Mouse (Mus musculus) embryonic facial prominence, embryonic 13.5 days (tissue): Measurements from ENCODE around the gene Ly6g5b. TPM values are rescaled to one million over a fixed set of nuclear protein-coding genes. Genes with fewer than 3 reads are reported as not detected.

Source experiments
- ATAC-seq: fragments of 200-750 bp; cut with Nextera tagmentation; 2 replicates; pipeline ENCODE4 v1.8.0; 2017; ENCODE audit warnings: low read depth; ENCODE audit not compliant: insufficient number of reproducible peaks, insufficient read depth, low FRiP score, low TSS enrichment
- H3K27ac ChIP-seq: fragments of 300-500 bp; sonication (generic); 2 replicates; pipeline ENCODE4 v1.5.1; 2015; ENCODE audit warnings: moderate library complexity, mild to moderate bottlenecking, inconsistent platforms
- H3K27me3 ChIP-seq: fragments of 300-500 bp; sonication (generic); 2 replicates; pipeline ENCODE4 v1.6.1; 2015; ENCODE audit warnings: mild to moderate bottlenecking, inconsistent platforms
- H3K36me3 ChIP-seq: fragments of 300-500 bp; sonication (generic); 2 replicates; pipeline ENCODE4 v1.6.1; 2015; ENCODE audit warnings: mild to moderate bottlenecking, inconsistent platforms
- H3K4me1 ChIP-seq: fragments of 300-500 bp; sonication (generic); 2 replicates; pipeline ENCODE4 v1.6.1; 2015; ENCODE audit warnings: inconsistent platforms
- H3K4me2 ChIP-seq: fragments of 300-500 bp; sonication (generic); 2 replicates; pipeline ENCODE4 v1.6.1; 2015; ENCODE audit warnings: moderate library complexity, mild to moderate bottlenecking, inconsistent platforms
- H3K4me3 ChIP-seq: fragments of 300-500 bp; sonication (generic); 2 replicates; pipeline ENCODE4 v1.5.1; 2015; ENCODE audit warnings: mild to moderate bottlenecking, inconsistent platforms
- H3K9ac ChIP-seq: fragments of 300-500 bp; sonication (generic); 2 replicates; pipeline ENCODE4 v1.6.1; 2015; ENCODE audit warnings: mild to moderate bottlenecking, inconsistent platforms
- H3K9me3 ChIP-seq: fragments of 300-500 bp; sonication (generic); 2 replicates; pipeline ENCODE4 v1.6.1; 2016; ENCODE audit warnings: inconsistent platforms
- WGBS: fragments of 180-500 bp; shearing (Covaris S2); methylation state at CpG from one replicate; pipeline ENCODE4 v1.1.7; 2015; ENCODE audit warnings: mixed read lengths; 5-methylcytosine and 5-hydroxymethylcytosine counted together
- polyA plus RNA-seq: library from polyadenylated mRNA; unstranded; fragments of >200 nt; fragmentation: Nextera tagmentation; extraction: Ambion mirVana; gene quantifications from 2 replicates; pipeline ENCODE4 v1.2.1, GENCODE M21; 2015

Ly6g5b gene
- polyA plus RNA-seq, 1 experiment from 2014 or later, result 1.1 TPM

DNA sequence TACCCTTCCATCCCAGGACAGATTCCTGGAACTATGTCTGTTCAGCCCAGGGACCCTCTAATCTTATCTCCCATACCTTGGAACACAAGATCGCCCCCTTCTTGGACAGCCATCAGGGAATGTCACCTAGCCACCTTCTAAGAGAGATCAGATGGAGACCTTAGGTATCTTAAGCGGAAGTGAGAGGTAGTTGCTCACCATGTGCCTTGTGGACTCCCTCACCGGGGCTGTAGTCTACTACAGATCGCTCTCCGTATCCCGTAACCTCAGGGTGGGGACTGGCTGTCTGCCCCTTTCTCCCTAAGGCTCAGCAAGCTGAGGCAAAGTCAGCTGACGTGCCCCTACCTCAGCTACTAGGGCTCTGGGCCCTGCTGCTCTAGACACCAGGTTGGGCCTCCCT lies 11.1 kb downstream of the Ly6g5b start:
- H3K9me3 ChIP-seq, result no peaks in the 10 kb centered on the region
- ATAC-seq, result no peak
- peaks cover 8% of the 10 kb centered on the region; the same call in 1 of the 2 replicates for H3K4me1 ChIP-seq
- H3K27ac ChIP-seq, result no peak overlapping the region
- 0 out of 2 replicates have a peak overlapping the region, but pooled peaks have one; percentile 46 for H3K9ac ChIP-seq
- no peak overlapping the region for H3K4me3 ChIP-seq
- peaks cover 51% of the 10 kb centered on the region for H3K36me3 ChIP-seq
- no peaks in the 10 kb centered on the region for H3K27me3 ChIP-seq
- no peak overlapping the region for H3K4me2 ChIP-seq
- WGBS, result 87% methylated on average over 7 of the region's 7 CpGs

DNA sequence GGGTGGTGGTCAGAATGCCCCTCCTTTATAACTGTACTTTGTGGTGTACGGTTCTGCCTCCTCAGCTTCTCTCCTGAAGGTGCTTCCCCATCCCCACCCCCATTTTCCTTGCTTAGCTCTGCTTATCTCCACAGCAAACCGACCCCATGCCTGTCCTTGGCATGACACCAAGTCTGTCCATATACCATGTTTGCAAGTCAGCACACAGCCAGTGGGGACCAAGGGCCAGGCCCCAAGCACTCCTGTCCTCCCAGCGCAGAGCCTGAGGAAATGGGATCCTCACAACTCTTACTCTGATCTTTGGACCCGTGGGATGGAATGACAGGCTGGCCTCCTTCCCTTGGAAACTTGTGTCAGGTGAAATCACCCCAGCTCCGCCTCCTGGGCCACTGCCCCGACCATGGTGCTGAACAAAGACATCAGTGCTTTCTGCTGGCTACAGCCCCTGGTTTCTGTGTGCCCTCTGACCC lies 12.0 kb downstream of the Ly6g5b start:
- no peaks in the 10 kb centered on the region for H3K27me3 ChIP-seq
- peaks cover 59% of the 10 kb centered on the region for H3K36me3 ChIP-seq
- no peak overlapping the region for H3K9ac ChIP-seq
- H3K4me1 ChIP-seq, result peaks cover 8% of the 10 kb centered on the region; the same call in 1 of the 2 replicates
- H3K27ac ChIP-seq, result no peak overlapping the region
- no peaks in the 10 kb centered on the region for H3K9me3 ChIP-seq
- 71% methylated on average over 6 of the region's 6 CpGs for WGBS
- no peak for ATAC-seq
- H3K4me2 ChIP-seq, result no peak overlapping the region
- H3K4me3 ChIP-seq, result no peak overlapping the region

DNA sequence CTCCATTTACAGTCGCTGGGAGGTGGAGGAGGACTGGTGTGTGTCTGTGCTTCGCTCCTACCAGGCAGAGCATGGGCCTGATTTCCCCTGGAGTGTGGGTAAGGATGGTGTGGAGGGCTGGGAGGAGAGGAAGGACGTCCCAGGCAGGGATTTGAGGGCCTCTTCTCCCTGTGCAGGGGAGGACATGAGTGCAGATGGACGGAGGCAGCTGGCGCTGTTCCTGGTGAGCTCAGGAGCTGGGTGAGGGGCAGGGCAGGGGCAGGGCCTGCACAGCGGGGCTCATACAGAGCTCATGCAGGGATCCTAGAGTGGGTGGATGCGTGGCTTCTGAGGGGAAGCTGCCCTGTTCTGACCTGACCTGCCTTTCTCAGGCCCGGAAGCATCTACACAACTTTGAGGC lies 12.9 kb downstream of the Ly6g5b start:
- Histone ChIP-seq H3K4me2 (no peak overlapping the region), H3K27ac (no peak overlapping the region), H3K9ac (peak overlapping the region; percentile 32; the same call in 1 of the 2 replicates), H3K27me3 (no peaks in the 10 kb centered on the region), H3K4me3 (no peak overlapping the region), H3K4me1 (peaks cover 8% of the 10 kb centered on the region; the same call in 1 of the 2 replicates), H3K9me3 (no peaks in the 10 kb centered on the region), H3K36me3 (peaks cover 69% of the 10 kb centered on the region)
- no peak for ATAC-seq
- 73% methylated on average over 7 of the region's 8 CpGs for WGBS

DNA sequence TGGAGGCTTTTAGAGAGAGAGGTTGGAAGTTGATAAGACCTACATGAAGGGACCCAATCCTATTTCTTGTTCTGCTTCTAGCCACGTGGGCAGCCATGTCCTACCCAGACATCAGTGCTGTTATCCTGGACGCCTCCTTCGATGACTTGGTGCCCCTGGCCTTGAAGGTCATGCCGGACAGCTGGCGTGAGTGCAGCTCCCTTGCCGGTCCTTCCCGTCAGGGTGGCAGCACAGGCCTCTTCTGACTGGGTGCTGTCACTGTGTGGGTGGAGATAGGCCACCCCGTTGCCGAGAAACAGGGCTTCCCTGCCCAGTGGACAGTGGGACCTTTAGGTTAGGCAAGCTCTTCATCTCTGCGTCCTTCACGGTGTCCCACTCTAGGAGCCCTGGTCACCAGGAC lies 14.1 kb downstream of the Ly6g5b start:
- Histone ChIP-seq H3K27me3 (no peaks in the 10 kb centered on the region), H3K4me3 (no peak overlapping the region), H3K27ac (no peak overlapping the region), H3K4me1 (peaks cover 6% of the 10 kb centered on the region; the same call in 1 of the 2 replicates), H3K36me3 (peaks cover 80% of the 10 kb centered on the region), H3K4me2 (no peak overlapping the region), H3K9ac (no peak overlapping the region), H3K9me3 (no peaks in the 10 kb centered on the region)
- no peak for ATAC-seq
- WGBS, result 90% methylated on average over 11 of the region's 11 CpGs

DNA sequence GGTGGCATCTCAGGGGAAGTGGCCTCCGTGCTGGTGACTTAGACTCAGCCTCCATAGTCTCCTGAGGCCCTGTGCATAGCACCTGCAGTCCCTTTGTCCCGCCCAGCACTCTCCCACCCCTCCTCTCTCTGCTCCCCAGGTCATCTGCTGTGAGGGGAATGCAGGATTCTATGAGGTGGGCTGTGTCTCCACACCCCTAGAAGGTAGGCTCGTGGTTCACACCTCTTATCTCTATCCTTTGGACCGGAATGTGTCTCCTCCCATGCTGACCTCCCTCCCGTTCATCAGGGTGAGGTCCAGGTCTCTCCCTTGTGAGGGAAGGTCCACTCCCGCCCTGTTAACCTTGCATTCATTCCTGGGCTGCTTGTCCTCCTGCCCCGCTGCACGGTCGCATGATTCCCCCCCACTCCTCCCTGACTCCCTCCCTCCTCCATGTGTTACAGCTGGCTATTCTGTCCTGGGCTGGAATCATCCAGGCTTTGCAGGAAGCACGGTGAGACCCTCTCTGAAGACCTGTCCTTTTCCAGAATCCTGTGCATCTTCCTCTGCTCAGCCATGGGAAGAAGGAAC lies 14.9 kb downstream of the Ly6g5b start:
- H3K36me3 ChIP-seq, result peaks cover 89% of the 10 kb centered on the region
- ATAC-seq, result no peak

DNA sequence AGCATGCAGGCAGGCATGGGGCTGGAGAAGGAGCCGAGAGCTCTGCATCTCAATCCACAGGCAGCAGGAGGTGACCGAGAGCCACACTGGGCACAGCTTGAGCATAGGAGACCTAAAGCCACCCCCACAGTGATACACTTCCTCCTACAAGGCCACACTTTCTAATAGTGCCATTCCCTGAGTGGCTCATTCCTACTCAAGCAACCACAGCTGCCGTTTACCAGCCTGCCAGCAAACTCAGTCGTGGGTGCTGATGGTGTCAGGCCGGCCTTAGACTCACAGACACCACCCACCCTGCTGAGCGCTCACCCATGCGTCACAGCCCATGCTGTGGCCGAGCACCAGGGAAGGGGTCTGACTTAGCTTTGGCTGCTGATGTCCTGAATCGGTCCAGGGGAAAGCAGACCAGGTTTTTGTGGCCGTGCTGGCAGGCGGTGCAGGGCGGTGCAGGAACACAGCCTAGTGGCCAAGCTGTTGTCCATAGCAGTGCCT lies 18.0 kb downstream of the Ly6g5b start:
- no peak overlapping the region for H3K4me3 ChIP-seq
- no peak for ATAC-seq
- H3K9me3 ChIP-seq, result no peaks in the 10 kb centered on the region
- WGBS, result 82% methylated on average over 12 of the region's 12 CpGs
- no peak overlapping the region for H3K4me2 ChIP-seq
- H3K36me3 ChIP-seq, result peaks cover 99% of the 10 kb centered on the region
- H3K27me3 ChIP-seq, result no peaks in the 10 kb centered on the region
- no peaks in the 10 kb centered on the region for H3K4me1 ChIP-seq
- H3K9ac ChIP-seq, result peak overlapping the region; percentile 44; the same call in 1 of the 2 replicates
- no peak overlapping the region for H3K27ac ChIP-seq

More for the DNA sequence above, 14.9 kb downstream of the Ly6g5b start:
- Histone ChIP-seq H3K9ac (no peak overlapping the region), H3K4me2 (no peak overlapping the region), H3K4me1 (no peaks in the 10 kb centered on the region), H3K27me3 (no peaks in the 10 kb centered on the region), H3K9me3 (no peaks in the 10 kb centered on the region), H3K4me3 (no peak overlapping the region), H3K27ac (no peak overlapping the region)
- WGBS, result 80% methylated on average over 10 of the region's 10 CpGs

DNA sequence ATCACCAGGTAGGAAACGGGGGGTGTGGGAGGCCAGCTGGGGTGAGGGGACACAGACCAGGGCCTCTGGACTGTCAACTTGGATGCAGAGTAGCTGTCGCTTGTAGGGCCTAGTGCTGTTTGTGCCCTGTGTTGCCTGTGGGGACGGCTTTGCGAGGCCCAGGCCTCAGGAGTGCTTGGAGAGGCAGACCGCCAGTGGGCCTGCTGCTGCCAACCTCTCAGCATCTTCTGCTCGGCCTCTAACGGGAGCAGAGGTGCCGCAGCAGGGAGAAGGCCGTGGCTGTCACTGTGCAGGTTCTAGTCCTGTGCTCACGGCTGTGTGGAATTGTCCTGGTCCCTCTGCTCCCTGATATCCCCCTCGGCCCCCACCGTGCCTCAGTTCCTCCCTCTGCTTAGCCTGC lies 18.6 kb downstream of the Ly6g5b start:
- WGBS, result 86% methylated on average over 12 of the region's 12 CpGs
- Histone ChIP-seq H3K27ac (no peak overlapping the region), H3K4me1 (no peaks in the 10 kb centered on the region), H3K4me2 (no peak overlapping the region), H3K4me3 (no peak overlapping the region), H3K9me3 (no peaks in the 10 kb centered on the region), H3K36me3 (peaks cover 96% of the 10 kb centered on the region), H3K27me3 (no peaks in the 10 kb centered on the region), H3K9ac (peak overlapping the region; percentile 44; the same call in 1 of the 2 replicates)
- no peak for ATAC-seq

DNA sequence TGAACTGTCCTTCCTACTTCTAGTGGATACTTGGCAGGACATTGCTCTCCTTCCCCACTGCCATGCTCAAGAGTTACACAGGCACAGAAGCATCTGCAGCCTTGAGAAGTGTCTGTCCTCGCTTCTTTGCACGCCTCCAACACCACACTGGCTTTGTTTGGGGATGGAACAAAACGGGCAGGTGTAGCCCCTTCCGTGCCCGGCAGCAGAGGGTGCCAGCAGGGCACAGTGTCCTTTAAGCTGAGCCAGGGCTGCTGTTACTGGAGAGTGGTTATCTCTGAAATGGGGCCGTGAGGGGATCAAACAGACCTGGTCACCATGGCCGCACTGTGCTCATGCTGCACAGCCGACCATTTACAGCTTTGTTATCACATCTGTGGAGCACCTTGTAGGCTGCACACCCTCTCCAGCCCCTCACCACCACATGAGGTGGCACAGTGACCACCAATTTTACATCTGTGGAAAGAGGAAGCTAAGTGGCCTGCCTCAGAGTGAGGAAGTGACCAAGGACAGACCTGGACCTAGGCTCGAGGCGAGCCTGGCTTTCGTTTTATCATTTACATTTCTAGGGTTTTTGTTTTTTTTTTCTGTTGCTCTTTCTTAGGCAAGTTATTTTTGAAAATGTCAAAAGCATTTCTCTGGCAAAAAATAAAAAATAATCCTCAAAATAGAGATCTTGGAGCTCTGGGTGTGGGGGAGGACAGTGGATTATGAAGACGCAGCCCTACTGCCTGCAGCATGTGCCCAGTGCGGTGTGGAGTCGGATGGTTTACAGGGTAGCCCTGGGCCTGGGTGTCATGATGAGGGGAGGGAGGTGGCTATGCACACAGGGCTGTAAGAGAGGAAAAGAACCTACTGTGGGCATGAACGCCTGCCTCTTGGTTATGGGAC lies 20.5 kb downstream of the Ly6g5b start:
- no peak overlapping the region for H3K9ac ChIP-seq
- H3K4me3 ChIP-seq, result no peak overlapping the region
- WGBS, result 91% methylated on average over 15 of the region's 15 CpGs
- no peak for ATAC-seq
- H3K4me1 ChIP-seq, result peaks cover 10% of the 10 kb centered on the region
- H3K27me3 ChIP-seq, result no peaks in the 10 kb centered on the region
- H3K36me3 ChIP-seq, result peaks cover 82% of the 10 kb centered on the region
- H3K4me2 ChIP-seq, result no peak overlapping the region
- H3K9me3 ChIP-seq, result no peaks in the 10 kb centered on the region
- H3K27ac ChIP-seq, result no peak overlapping the region

DNA sequence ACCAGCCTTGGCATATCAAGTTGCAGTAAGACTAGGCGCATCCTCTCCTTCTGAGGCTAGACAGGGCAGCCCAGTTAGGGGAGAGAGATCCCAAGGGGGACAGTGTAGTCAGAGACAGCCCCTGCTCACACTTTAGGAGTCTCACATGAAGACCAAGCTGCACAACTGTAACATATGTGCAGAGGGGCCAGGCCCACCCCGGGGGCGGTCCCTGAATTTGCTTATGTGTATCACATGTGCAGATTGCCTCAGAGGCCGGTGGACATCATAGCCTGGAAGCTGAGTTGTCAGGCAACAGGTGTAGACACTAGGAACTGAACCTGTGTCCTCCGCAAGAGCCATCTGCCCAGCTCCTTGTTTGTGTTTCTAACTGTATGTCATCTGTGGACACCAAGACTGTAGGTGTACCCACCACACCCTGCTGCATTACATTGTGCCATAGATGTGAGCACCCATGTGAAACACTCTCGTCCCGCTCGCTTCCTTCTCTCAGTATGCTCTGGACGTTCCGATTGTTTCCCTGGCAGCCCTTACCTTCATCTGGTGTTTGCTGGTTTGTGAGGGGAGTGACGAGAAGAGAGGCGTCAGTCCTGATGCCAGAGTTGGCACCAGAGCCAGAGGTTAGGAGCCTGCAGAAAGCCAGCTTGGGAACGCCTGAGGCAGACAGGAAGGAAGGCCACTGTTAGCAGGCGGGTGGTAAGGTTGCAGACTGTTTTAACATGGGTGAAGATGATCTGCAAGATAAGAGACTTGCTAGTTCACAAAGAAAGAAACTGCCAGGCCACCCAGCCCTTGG lies 22.6 kb downstream of the Ly6g5b start:
- H3K36me3 ChIP-seq, result peaks cover 60% of the 10 kb centered on the region

DNA sequence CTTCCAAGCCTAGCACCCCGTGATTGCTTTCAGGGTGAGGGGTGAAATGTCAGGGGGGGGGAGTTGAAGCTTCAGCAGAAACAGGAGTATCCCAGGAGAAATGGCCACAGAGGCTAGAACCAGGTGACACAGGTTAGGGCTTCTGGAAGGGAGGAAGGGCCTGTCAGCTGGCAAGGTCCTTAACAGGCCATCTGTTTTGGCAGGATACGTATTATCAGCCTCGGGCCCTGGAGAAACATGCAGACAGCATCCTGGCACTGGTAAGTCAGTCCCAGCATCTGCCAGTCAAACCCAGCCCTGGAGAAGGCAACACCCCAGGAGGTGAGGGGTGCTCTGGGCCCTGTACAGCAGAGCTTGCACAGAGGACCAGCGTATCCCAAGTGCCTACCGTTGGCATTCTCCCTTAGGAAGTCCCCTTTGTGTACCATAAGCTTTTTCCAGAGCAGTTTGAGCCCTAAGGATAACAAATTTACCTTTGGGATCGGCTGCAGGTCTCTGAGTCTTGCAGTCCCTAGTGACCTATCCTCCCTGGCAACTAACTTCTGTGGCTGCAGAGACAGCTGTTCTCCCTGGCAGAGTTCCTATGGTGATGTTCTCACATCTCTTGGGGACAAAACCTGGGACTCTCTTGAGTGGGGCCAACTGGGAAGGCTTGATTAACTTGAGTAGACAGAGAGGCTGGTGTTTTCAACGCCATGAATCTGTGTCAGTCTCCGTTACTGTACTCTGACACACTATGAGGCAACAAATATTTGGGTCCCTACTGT lies 24.9 kb downstream of the Ly6g5b start:
- 68% methylated on average over 8 of the region's 8 CpGs for WGBS
- Histone ChIP-seq H3K9me3 (no peaks in the 10 kb centered on the region), H3K36me3 (peaks cover 38% of the 10 kb centered on the region), H3K27me3 (no peaks in the 10 kb centered on the region), H3K9ac (peak overlapping the region; percentile 91), H3K4me1 (peaks cover 10% of the 10 kb centered on the region), H3K27ac (peak overlapping the region; percentile 94), H3K4me3 (peak overlapping the region; percentile 66), H3K4me2 (peak overlapping the region; percentile 69)
- no peak for ATAC-seq

More for the DNA sequence above, 22.6 kb downstream of the Ly6g5b start:
- H3K4me2 ChIP-seq, result no peak overlapping the region
- no peak overlapping the region for H3K27ac ChIP-seq
- H3K9ac ChIP-seq, result 0 out of 2 replicates have a peak overlapping the region, but pooled peaks have one; percentile 54
- no peaks in the 10 kb centered on the region for H3K9me3 ChIP-seq
- H3K27me3 ChIP-seq, result no peaks in the 10 kb centered on the region
- H3K4me3 ChIP-seq, result no peak overlapping the region
- 85% methylated on average over 14 of the region's 14 CpGs for WGBS
- H3K4me1 ChIP-seq, result peaks cover 10% of the 10 kb centered on the region
- ATAC-seq, result no peak
